Mouse (Mus musculus) olfactory bulb, adult 2 months (tissue): ENCODE results near the gene Ralgapa2.

Experiments
- CTCF ChIP-seq: fragments of 200-500 bp; IDR thresholded peaks from 2 replicates; pipeline ENCODE4 v1.5.1; 2012; ENCODE audit warnings: low read depth, mild to moderate bottlenecking, low read length, moderate library complexity; ENCODE audit not compliant: insufficient read depth
- POLR2A ChIP-seq: fragments of 200-500 bp; IDR thresholded peaks from 2 replicates; pipeline ENCODE4 v1.6.1; 2012; ENCODE audit warnings: mild to moderate bottlenecking, low read depth, low read length, moderate library complexity; ENCODE audit not compliant: insufficient read depth

DNA sequence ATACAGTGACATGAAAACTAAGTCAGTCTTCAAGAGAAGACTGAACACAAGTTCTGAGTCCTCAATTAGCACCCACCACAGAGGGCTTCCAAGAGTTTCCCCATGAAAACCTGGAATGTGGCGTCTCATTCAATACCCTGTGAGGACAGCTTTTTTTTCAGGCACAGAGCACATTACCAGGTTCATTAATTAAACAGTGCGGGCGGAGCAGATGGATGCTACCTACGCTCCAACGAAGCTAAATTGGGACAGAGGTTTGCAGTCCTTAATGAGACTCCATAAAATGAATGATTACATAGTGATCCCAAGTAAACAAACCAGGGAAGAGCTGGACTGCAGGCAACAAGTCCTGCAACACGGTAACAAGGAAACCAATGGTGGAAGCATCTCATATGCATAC lies 224.6 kb downstream of the Ralgapa2 start:
- TF ChIP-seq CTCF (no peak), POLR2A (no peak)
